Mouse (Mus musculus) forebrain, embryonic 16.5 days (tissue): ENCODE data around the gene Olfr1418. TPM values are rescaled to one million over a fixed set of nuclear protein-coding genes. Genes with fewer than 3 reads are reported as not detected.

Experiments
- ATAC-seq: fragments of 200-750 bp; cut with Nextera tagmentation; 2 replicates; pipeline ENCODE4 v1.8.0; 2017; ENCODE audit warnings: mild to moderate bottlenecking, moderate library complexity
- H3K27ac ChIP-seq: fragments of 300-500 bp; sonication (generic); 2 replicates; pipeline ENCODE4 v1.5.1; 2014; ENCODE audit warnings: low read length, control low read depth
- H3K27me3 ChIP-seq: fragments of 300-500 bp; sonication (generic); replicated peaks from 2 replicates; pipeline ENCODE4 v1.6.1; 2014; ENCODE audit warnings: low read length; ENCODE audit not compliant: control insufficient read depth, insufficient read depth
- H3K36me3 ChIP-seq: fragments of 300-500 bp; sonication (generic); 2 replicates; pipeline ENCODE4 v1.6.1; 2014; ENCODE audit not compliant: control insufficient read depth, insufficient read depth
- H3K4me1 ChIP-seq: fragments of 300-500 bp; sonication (generic); replicated peaks from 2 replicates; pipeline ENCODE4 v1.6.1; 2014; ENCODE audit warnings: low read length; ENCODE audit not compliant: control insufficient read depth, insufficient read depth
- H3K4me2 ChIP-seq: fragments of 300-500 bp; sonication (generic); 2 replicates; pipeline ENCODE4 v1.6.1; 2014; ENCODE audit warnings: mild to moderate bottlenecking, low read length, control low read depth
- H3K4me3 ChIP-seq: fragments of 300-500 bp; sonication (generic); replicated peaks from 2 replicates; pipeline ENCODE4 v1.5.1; 2014; ENCODE audit warnings: mild to moderate bottlenecking, low read length, control low read depth
- H3K9ac ChIP-seq: fragments of 300-500 bp; sonication (generic); replicated peaks from 2 replicates; pipeline ENCODE4 v1.6.1; 2014; ENCODE audit warnings: low read depth, low read length, control low read depth
- H3K9me3 ChIP-seq: fragments of 300-500 bp; sonication (generic); 2 replicates; pipeline ENCODE4 v1.6.1; 2016; ENCODE audit warnings: low read length; ENCODE audit not compliant: control insufficient read depth
- WGBS: fragments of 180-500 bp; shearing (Covaris S2); extraction: QIAGEN DNeasy Blood & Tissue Kit; methylation state at CpG from one replicate; pipeline ENCODE4 v1.1.7; 2014; 5-methylcytosine and 5-hydroxymethylcytosine counted together
- polyA plus RNA-seq: library from polyadenylated mRNA; unstranded; fragments of >200 nt; fragmentation: Nextera tagmentation; extraction: Ambion mirVana; gene quantifications from 2 replicates; pipeline ENCODE4 v1.2.1, GENCODE M21; 2015

The Olfr1418 gene
- polyA plus RNA-seq, 1 experiment from 2014 or later: not detected

GRCm38 (mm10) chr19:11823346-11824065 lies 37.4 kb downstream of the Olfr1418 start:
- Histone ChIP-seq H3K4me3 (no peak overlapping the region), H3K9me3 (no peaks in the 10 kb centered on the region), H3K4me2 (no peak overlapping the region), H3K27me3 (peaks cover 13% of the 10 kb centered on the region), H3K27ac (no peak overlapping the region), H3K4me1 (peaks cover 11% of the 10 kb centered on the region), H3K36me3 (no peaks in the 10 kb centered on the region), H3K9ac (no peak overlapping the region)
- no peak for ATAC-seq
- 23% methylated on average over 4 of the region's 4 CpGs for WGBS

GRCm38 (mm10) chr19:11820211-11820610 lies 40.7 kb downstream of the Olfr1418 start:
- Histone ChIP-seq H3K27me3 (peaks cover 22% of the 10 kb centered on the region), H3K4me1 (peaks cover 20% of the 10 kb centered on the region), H3K4me3 (peak overlapping the region; percentile 75), H3K9ac (no peak overlapping the region), H3K36me3 (no peaks in the 10 kb centered on the region), H3K9me3 (no peaks in the 10 kb centered on the region), H3K4me2 (peak overlapping the region; percentile 96), H3K27ac (no peak overlapping the region)
- WGBS: 26% methylated on average over 6 of the region's 6 CpGs
- no peak for ATAC-seq

- Histone ChIP-seq H3K27me3 (peaks cover 22% of the 10 kb centered on the region), H3K4me2 (peak overlapping the region; percentile 96), H3K4me1 (peaks cover 20% of the 10 kb centered on the region), H3K36me3 (no peaks in the 10 kb centered on the region), H3K9ac (no peak overlapping the region), H3K27ac (no peak overlapping the region), H3K4me3 (peak overlapping the region; percentile 75), H3K9me3 (no peaks in the 10 kb centered on the region)
- ATAC-seq: peak; percentile 65
- WGBS: under 1% methylated on average over 15 of the region's 15 CpGs
Measured at GRCm38 (mm10) chr19:11819800-11820199, 41.1 kb downstream of the Olfr1418 start.

- no peaks in the 10 kb centered on the region for H3K9me3 ChIP-seq
- H3K36me3 ChIP-seq: no peaks in the 10 kb centered on the region
- peaks cover 20% of the 10 kb centered on the region for H3K4me1 ChIP-seq
- no peak; the same call in none of the 2 replicates for ATAC-seq
- H3K9ac ChIP-seq: peak within 1 kb of the TSS; percentile 80
- H3K4me3 ChIP-seq: peak within 1 kb of the TSS; percentile 75
- H3K4me2 ChIP-seq: peak within 1 kb of the TSS; percentile 96
- WGBS: 0% methylated on average over 20 of the region's 20 CpGs
- no peak within 1 kb of the TSS for H3K27ac ChIP-seq
- peaks cover 22% of the 10 kb centered on the region for H3K27me3 ChIP-seq
Measured at GRCm38 (mm10) chr19:11819143-11819700, 41.6 kb downstream of the Olfr1418 start, which contains the start of gene Stx3. Gene Stx3 (minus strand): TSS chr19:11819403.

GRCm38 (mm10) chr19:11818199-11819142 lies 42.4 kb downstream of the Olfr1418 start:
- Histone ChIP-seq H3K9ac (peak overlapping the region; percentile 80), H3K27me3 (peaks cover 22% of the 10 kb centered on the region), H3K27ac (no peak overlapping the region), H3K4me2 (peak overlapping the region; percentile 96), H3K9me3 (no peaks in the 10 kb centered on the region), H3K4me3 (peak overlapping the region; percentile 75), H3K36me3 (no peaks in the 10 kb centered on the region), H3K4me1 (peaks cover 20% of the 10 kb centered on the region)
- under 1% methylated on average over 72 of the region's 83 CpGs for WGBS
- ATAC-seq: peak; percentile 86

GRCm38 (mm10) chr19:11817586-11817985 lies 43.3 kb downstream of the Olfr1418 start:
- Histone ChIP-seq H3K4me3 (peak overlapping the region; percentile 75), H3K4me1 (peaks cover 20% of the 10 kb centered on the region), H3K9me3 (no peaks in the 10 kb centered on the region), H3K27ac (no peak overlapping the region), H3K36me3 (no peaks in the 10 kb centered on the region), H3K27me3 (peaks cover 22% of the 10 kb centered on the region), H3K9ac (no peak overlapping the region), H3K4me2 (peak overlapping the region; percentile 96)
- ATAC-seq: no peak
- 12% methylated on average over 5 of the region's 5 CpGs for WGBS

- H3K9ac ChIP-seq: no peak overlapping the region
- H3K27ac ChIP-seq: no peak overlapping the region
- H3K4me3 ChIP-seq: no peak overlapping the region
- H3K4me2 ChIP-seq: no peak overlapping the region
- H3K27me3 ChIP-seq: peaks cover 22% of the 10 kb centered on the region
- 63% methylated on average over 6 of the region's 6 CpGs for WGBS
- H3K9me3 ChIP-seq: no peaks in the 10 kb centered on the region
- H3K36me3 ChIP-seq: no peaks in the 10 kb centered on the region
- H3K4me1 ChIP-seq: peaks cover 22% of the 10 kb centered on the region
- no peak for ATAC-seq
Measured at GRCm38 (mm10) chr19:11816706-11817105, 44.2 kb downstream of the Olfr1418 start.

GRCm38 (mm10) chr19:11814742-11815333 lies 46.0 kb downstream of the Olfr1418 start:
- Histone ChIP-seq H3K9ac (no peak overlapping the region), H3K27ac (no peak overlapping the region), H3K4me3 (no peak overlapping the region), H3K36me3 (no peaks in the 10 kb centered on the region), H3K4me2 (no peak overlapping the region), H3K9me3 (no peaks in the 10 kb centered on the region), H3K27me3 (peaks cover 15% of the 10 kb centered on the region), H3K4me1 (peaks cover 17% of the 10 kb centered on the region)
- WGBS: 84% methylated on average over 6 of the region's 6 CpGs
- ATAC-seq: no peak
